Mouse (Mus musculus): ENCODE results near the gene Smc3.

Gene Smc3

GRCm38 (mm10) chr19:53621681-53622080 lies 21.5 kb downstream of the Smc3 start:
- ChIA-PET CTCF (interaction anchor here in 3 of 4 experiments (0.6 to 2.1 kb wide), 3 partner anchors 22 to 173 kb away, joined by 3 to 5 read pairs (median 4); no protein-coding TSS in a partner anchor), POLR2A (interaction anchor here in 3 of 4 experiments (0.8 to 5.4 kb wide), 10 partner anchors 10 to 229 kb away, joined by 3 to 25 read pairs (median 5); partner anchors contain the start of genes Smc3 (in 2 of the 3) and Dusp5 (in 1 of the 3))

DNA sequence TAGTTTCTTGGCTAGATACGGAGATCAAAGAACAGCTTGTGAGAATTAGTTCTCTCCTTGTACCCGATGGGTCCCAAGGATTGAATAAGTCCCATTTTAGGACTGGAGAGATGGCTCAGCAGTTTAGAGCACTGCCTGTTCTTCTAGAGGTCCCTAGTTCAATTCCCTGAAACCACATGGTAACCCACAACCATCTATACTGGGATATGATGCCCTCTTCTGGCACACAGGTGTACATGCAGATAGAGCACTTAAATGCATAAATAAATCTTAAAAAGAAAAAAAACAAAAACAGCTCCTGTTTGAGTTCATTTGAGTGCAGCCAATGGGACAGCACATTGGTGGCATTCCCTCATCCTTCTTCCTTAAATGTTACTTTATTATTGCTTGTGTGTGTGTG lies 37.8 kb downstream of the Smc3 start:
- POLR2A ChIA-PET, result interaction anchor here in 3 of 4 experiments (0.6 to 4.0 kb wide), 14 partner anchors 9 to 258 kb away, joined by 3 to 26 read pairs (median 4); no protein-coding TSS in a partner anchor
- CTCF ChIA-PET, result interaction anchor here (0.6 to 2.9 kb wide), 14 partner anchors 9 to 244 kb away, joined by 3 to 12 read pairs (median 3); partner anchors contain the start of gene Smc3 (in 1 of the 4)

GRCm38 (mm10) chr19:53638727-53639126 lies 38.5 kb downstream of the Smc3 start:
- POLR2A ChIA-PET, result interaction anchor here in 2 of 4 experiments (0.6 to 4.0 kb wide), 11 partner anchors 9 to 1783 kb away, joined by 3 to 26 read pairs (median 4); no protein-coding TSS in a partner anchor
- CTCF ChIA-PET, result interaction anchor here (0.6 to 2.9 kb wide), 11 partner anchors 9 to 245 kb away, joined by 3 to 12 read pairs (median 5); partner anchors contain the start of gene Smc3 (in 1 of the 4)

DNA sequence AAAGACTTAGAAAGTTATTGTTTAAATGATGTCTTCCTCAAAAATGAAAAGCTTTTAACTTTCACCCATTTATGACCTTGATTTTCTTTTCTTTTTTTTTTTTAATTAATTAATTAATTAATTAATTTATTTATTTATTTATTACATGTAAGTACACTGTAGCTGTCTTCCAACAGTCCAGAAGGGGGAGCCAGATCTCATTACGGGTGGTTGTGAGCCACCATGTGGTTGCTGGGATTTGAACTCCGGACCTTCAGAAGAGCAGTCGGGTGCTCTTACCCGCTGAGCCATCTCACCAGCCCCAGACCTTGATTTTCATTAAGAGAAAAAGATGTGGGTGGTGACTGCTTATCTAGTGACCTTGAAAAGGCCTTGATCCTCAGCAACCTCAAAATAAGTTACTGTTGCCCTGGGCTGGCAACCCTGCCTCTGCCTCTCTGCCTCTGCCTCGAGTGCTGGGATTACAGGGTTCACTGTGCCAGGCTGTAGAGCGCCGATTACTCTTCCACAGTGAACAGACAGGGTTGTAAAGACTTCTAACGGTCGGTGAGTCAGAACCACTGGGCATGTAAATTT lies 43.9 kb downstream of the Smc3 start:
- CTCF ChIA-PET, result interaction anchor here in 1 of 4 experiments (0.6 kb wide), 1 partner anchor 43 kb away, joined by 3 read pairs; no protein-coding TSS in a partner anchor
- POLR2A ChIA-PET, result interaction anchor here in 1 of 4 experiments (0.6 to 1.1 kb wide), 3 partner anchors 9 to 259 kb away, joined by 3 read pairs; no protein-coding TSS in a partner anchor

DNA sequence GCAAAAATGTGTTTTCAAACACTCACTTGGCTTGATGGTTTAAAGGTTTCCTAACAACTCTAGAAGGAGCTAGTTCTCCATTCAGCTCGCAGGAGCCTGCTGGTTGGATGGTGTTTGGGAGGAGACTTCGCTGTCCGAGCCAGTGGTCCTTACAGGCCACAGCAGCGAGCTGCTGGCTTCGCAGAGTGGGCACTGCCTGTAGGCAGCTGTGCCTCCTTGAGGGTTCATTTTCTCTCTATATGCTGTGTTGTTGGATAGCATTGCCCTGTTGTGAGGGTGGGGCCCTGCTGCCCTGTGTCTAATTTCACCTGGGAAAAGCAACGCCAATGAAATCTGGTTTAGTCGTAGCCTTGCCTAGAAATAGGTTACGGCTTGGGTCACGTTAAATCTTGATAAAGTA lies 47.1 kb downstream of the Smc3 start:
- ChIA-PET POLR2A (interaction anchor here in 3 of 4 experiments (0.7 to 4.3 kb wide), 17 partner anchors 9 to 609 kb away, joined by 3 to 26 read pairs (median 4); partner anchors contain the start of gene Smc3 (in 2 of the 3)), CTCF (interaction anchor here in 2 of 4 experiments (1.0 to 4.4 kb wide), 9 partner anchors 9 to 391 kb away, joined by 3 to 33 read pairs (median 5); no protein-coding TSS in a partner anchor)

- POLR2A ChIA-PET, result interaction anchor here (0.6 to 4.3 kb wide), 27 partner anchors 10 to 1843 kb away, joined by 3 to 26 read pairs (median 5); partner anchors contain the start of gene Smc3 (in 3 of the 4)
- CTCF ChIA-PET, result interaction anchor here (0.5 to 4.4 kb wide), 54 partner anchors 9 to 397 kb away, joined by 3 to 33 read pairs (median 4); partner anchors contain the start of genes Rbm20 (in 1 of the 4) and Smc3 (in 1 of the 4)
These were observed 47.9 kb downstream of the Smc3 start for GRCm38 (mm10) chr19:53648056-53648455.

DNA sequence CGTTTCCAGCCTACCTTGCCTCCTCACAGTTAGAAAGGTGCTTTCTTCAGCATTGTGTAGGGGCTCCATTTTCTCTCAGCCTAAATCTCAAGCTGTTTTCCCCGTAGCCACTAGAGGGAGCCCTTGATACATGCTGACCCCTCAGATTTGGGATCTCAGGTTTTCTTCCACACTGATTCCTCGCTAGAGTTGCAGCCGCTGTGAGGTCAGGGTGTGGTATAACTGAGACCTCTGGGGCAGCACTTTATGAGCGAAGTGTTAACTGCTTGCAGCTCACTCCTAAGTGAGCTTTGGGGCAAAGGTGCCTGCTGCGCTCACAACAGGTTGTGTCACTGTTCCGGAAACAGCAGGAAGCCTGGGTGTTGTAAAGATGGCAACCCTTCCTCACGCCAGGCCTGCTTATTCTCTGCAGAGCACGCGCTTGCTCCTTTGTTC lies 48.6 kb downstream of the Smc3 start:
- CTCF ChIA-PET, result interaction anchor here (0.5 to 4.4 kb wide), 52 partner anchors 8 to 396 kb away, joined by 3 to 33 read pairs (median 4); partner anchors contain the start of genes Rbm20 (in 1 of the 4) and Smc3 (in 1 of the 4)
- POLR2A ChIA-PET, result interaction anchor here (0.6 to 4.3 kb wide), 26 partner anchors 10 to 105 kb away, joined by 3 to 26 read pairs (median 5); partner anchors contain the start of gene Smc3 (in 3 of the 4)

DNA sequence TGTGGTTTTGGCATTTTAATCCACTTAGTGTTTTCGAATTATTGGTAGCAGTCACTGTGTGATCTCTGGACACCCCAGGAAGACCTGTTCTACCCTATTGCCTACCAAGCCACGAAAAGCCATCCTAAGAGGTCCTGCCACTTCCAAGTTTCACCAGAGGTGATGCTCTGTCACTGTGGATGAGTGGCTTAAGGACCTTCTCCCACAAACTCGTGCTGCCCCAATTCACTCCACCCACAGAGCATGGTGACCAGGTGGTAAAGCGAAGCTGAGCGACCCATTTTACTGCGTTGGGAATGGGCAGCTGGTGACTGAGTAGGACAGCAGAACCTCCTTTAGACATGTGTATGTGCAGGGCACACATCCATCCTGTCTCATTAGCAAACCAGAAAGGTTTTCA lies 49.2 kb downstream of the Smc3 start:
- POLR2A ChIA-PET, result interaction anchor here (0.7 to 4.3 kb wide), 30 partner anchors 10 to 521 kb away, joined by 3 to 26 read pairs (median 4); partner anchors contain the start of gene Smc3 (in 3 of the 4)
- CTCF ChIA-PET, result interaction anchor here (0.6 to 4.4 kb wide), 40 partner anchors 11 to 396 kb away, joined by 3 to 33 read pairs (median 4); partner anchors contain the start of gene Smc3 (in 1 of the 4)

- ChIA-PET POLR2A (interaction anchor here in 3 of 4 experiments (0.6 to 4.3 kb wide), 24 partner anchors 9 to 522 kb away, joined by 3 to 26 read pairs (median 4); partner anchors contain the start of gene Smc3 (in 2 of the 3)), CTCF (interaction anchor here in 3 of 4 experiments (0.6 to 4.4 kb wide), 13 partner anchors 12 to 111 kb away, joined by 3 to 33 read pairs (median 5); no protein-coding TSS in a partner anchor)
These were observed 49.6 kb downstream of the Smc3 start for GRCm38 (mm10) chr19:53649802-53650201.

- ChIA-PET POLR2A (interaction anchor here in 2 of 4 experiments (0.6 to 3.0 kb wide), 9 partner anchors 8 to 394 kb away, joined by 3 to 17 read pairs (median 4); no protein-coding TSS in a partner anchor), CTCF (interaction anchor here in 2 of 4 experiments (0.6 to 1.9 kb wide), 3 partner anchors 83 to 110 kb away, joined by 3 to 4 read pairs (median 4); no protein-coding TSS in a partner anchor)
These were observed 50.7 kb downstream of the Smc3 start for GRCm38 (mm10) chr19:53650921-53651320.

- POLR2A ChIA-PET, result interaction anchor here in 3 of 4 experiments (0.5 to 1.7 kb wide), 11 partner anchors 19 to 256 kb away, joined by 3 to 8 read pairs (median 3); no protein-coding TSS in a partner anchor
These were observed 52.1 kb downstream of the Smc3 start for GRCm38 (mm10) chr19:53652267-53652666.

GRCm38 (mm10) chr19:53653624-53654467 lies 53.6 kb downstream of the Smc3 start:
- POLR2A ChIA-PET, result interaction anchor here in 3 of 4 experiments (0.6 to 2.7 kb wide), 21 partner anchors 12 to 265 kb away, joined by 3 to 11 read pairs (median 4); partner anchors contain the start of gene Smc3 (in 1 of the 3)
- CTCF ChIA-PET, result interaction anchor here in 3 of 4 experiments (0.5 to 0.9 kb wide), 5 partner anchors 22 to 110 kb away, joined by 3 read pairs; no protein-coding TSS in a partner anchor

More at GRCm38 (mm10) chr19:53652267-53652666, 52.1 kb downstream of the Smc3 start:
- CTCF ChIA-PET, result interaction anchor here in 1 of 4 experiments (0.8 kb wide), 1 partner anchor 53 kb away, joined by 5 read pairs; no protein-coding TSS in a partner anchor

DNA sequence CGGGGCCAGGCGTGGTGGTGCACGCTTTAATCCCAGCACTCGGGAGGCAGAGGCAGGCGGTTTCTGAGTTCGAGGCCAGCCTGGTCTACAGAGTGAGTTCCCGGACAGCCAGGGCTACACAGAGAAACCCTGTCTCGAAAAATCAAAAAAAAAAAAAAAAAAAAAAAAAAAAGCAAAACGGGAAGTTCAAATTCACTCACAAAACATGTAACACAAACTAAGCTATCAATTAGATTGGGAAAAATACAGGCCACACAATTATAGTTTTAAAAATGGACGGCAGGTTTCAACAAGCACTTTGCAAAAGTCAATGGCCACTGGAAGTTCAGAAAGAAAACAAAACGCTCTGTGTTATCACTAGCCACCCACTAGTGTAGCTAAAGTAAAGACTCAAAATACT lies 56.2 kb downstream of the Smc3 start:
- CTCF ChIA-PET, result interaction anchor here in 3 of 4 experiments (0.6 to 0.7 kb wide), 5 partner anchors 8 to 1194 kb away, joined by 3 to 11 read pairs (median 5); no protein-coding TSS in a partner anchor
- POLR2A ChIA-PET, result interaction anchor here in 2 of 4 experiments (0.7 to 2.3 kb wide), 5 partner anchors 9 to 354 kb away, joined by 3 to 9 read pairs (median 3); no protein-coding TSS in a partner anchor

GRCm38 (mm10) chr19:53657437-53657836 lies 57.2 kb downstream of the Smc3 start:
- POLR2A ChIA-PET, result no interaction called here
- CTCF ChIA-PET, result no interaction called here

DNA sequence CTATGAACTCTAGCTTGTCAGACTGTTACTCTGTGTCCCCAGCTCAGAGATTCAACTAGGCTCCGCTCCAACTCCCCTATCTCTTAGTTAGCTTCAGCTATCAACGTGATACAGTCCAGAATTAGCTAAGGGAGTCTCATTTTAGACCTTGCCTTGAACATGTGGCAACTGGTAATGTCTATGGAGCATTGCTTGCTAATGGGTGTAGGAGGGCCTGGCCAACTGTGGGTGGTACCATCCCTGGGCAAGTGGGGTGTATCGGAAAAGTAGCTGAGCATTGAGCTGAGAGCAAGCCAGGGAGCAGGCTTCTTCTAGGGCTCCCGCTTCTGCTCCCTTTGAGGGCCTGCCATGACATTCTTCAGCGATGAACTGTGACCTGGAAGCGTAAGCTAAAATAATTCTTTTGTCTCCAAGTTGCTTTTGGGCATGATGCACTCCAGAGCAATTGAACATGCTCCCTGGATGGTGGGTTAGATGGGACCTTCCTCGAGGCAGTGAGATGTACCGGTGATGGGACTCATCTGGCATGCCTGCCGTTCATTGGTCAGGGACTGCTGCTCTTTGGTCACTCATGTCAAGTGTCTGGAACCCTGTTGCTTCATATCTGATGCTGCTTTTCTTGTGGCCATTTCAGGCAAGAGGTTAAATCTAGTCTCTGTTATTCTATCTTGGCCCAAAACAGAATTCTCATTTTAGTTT lies 60.7 kb downstream of the Smc3 start:
- ChIA-PET POLR2A (interaction anchor here in 3 of 4 experiments (0.6 to 1.8 kb wide), 10 partner anchors 11 to 279 kb away, joined by 3 to 10 read pairs (median 3); partner anchors contain the start of gene Rbm20 (in 1 of the 3)), CTCF (interaction anchor here in 1 of 4 experiments (0.6 kb wide), 1 partner anchor 94 kb away, joined by 3 read pairs; no protein-coding TSS in a partner anchor)

Data from embryonic stem cell, embryonic (primary cell).